Mouse (Mus musculus) liver, postnatal 0 days (tissue): ENCODE measurements at regions not wholly inside any gene's neighbourhood (a gene's known extent, or its start where the extent isn't known, plus 50 kb on each side); places are given as distances from the start of the nearest gene placed in this dataset.
A peak's percentile ranks its signal among the peaks of the same experiment; 100 is the strongest.

Experiments used
- ATAC-seq: fragments of 200-750 bp; cut with Nextera tagmentation; 2 replicates; pipeline ENCODE4 v1.8.0; 2017; ENCODE audit warnings: mild to moderate bottlenecking, moderate library complexity
- DNase-seq: peaks from one replicate; pipeline ENCODE4 v3.0.0-alpha.2; 2016
- H3K27ac ChIP-seq: fragments of 300-500 bp; sonication (generic); 2 replicates; pipeline ENCODE4 v1.5.1; 2014; ENCODE audit warnings: antibody characterized with exemption, moderate library complexity, mild to moderate bottlenecking, low read depth
- H3K27me3 ChIP-seq: fragments of 300-500 bp; sonication (generic); 2 replicates; pipeline ENCODE4 v1.6.1; 2014; ENCODE audit warnings: low read length, control low read depth, mixed read lengths; ENCODE audit not compliant: insufficient read depth
- H3K36me3 ChIP-seq: fragments of 300-500 bp; sonication (generic); replicated peaks from 2 replicates; pipeline ENCODE4 v1.6.1; 2014; ENCODE audit warnings: mild to moderate bottlenecking, control low read depth, low read length, moderate library complexity, mixed read lengths; ENCODE audit not compliant: insufficient read depth
- H3K4me1 ChIP-seq: fragments of 300-500 bp; sonication (generic); 2 replicates; pipeline ENCODE4 v1.6.1; 2014; ENCODE audit warnings: antibody characterized with exemption, mild to moderate bottlenecking, control low read depth; ENCODE audit not compliant: insufficient read depth
- H3K4me2 ChIP-seq: fragments of 300-500 bp; sonication (generic); 2 replicates; pipeline ENCODE4 v1.6.1; 2014; ENCODE audit warnings: low read depth, mild to moderate bottlenecking, low read length, moderate library complexity, mixed read lengths
- H3K4me3 ChIP-seq: fragments of 300-500 bp; sonication (generic); 2 replicates; pipeline ENCODE4 v1.5.1; 2014; ENCODE audit warnings: low read depth, low read length
- H3K9ac ChIP-seq: fragments of 300-500 bp; sonication (generic); replicated peaks from 2 replicates; pipeline ENCODE4 v1.6.1; 2014; ENCODE audit warnings: mild to moderate bottlenecking, moderate library complexity
- H3K9me3 ChIP-seq: fragments of 300-500 bp; sonication (generic); 2 replicates; pipeline ENCODE4 v1.6.1; 2016; ENCODE audit warnings: mild to moderate bottlenecking, control low read depth, low read length, mixed read lengths
- CTCF ChIP-seq: sonication (generic); IDR thresholded peaks from 2 replicates; pipeline ENCODE4 v1.5.1; 2016; ENCODE audit warnings: antibody characterized with exemption, low read depth
- EP300 ChIP-seq: IDR thresholded peaks from 2 replicates; pipeline ENCODE4 v1.6.1; 2016; ENCODE audit warnings: antibody characterized with exemption, low read depth, mild to moderate bottlenecking
- WGBS: fragments of 180-500 bp; shearing (Covaris S2); extraction: QIAGEN DNeasy Blood & Tissue Kit; methylation state at CpG from one replicate; pipeline ENCODE4 v1.1.7; 2014; ENCODE audit not compliant: insufficient replicate concordance; 5-methylcytosine and 5-hydroxymethylcytosine counted together

DNA sequence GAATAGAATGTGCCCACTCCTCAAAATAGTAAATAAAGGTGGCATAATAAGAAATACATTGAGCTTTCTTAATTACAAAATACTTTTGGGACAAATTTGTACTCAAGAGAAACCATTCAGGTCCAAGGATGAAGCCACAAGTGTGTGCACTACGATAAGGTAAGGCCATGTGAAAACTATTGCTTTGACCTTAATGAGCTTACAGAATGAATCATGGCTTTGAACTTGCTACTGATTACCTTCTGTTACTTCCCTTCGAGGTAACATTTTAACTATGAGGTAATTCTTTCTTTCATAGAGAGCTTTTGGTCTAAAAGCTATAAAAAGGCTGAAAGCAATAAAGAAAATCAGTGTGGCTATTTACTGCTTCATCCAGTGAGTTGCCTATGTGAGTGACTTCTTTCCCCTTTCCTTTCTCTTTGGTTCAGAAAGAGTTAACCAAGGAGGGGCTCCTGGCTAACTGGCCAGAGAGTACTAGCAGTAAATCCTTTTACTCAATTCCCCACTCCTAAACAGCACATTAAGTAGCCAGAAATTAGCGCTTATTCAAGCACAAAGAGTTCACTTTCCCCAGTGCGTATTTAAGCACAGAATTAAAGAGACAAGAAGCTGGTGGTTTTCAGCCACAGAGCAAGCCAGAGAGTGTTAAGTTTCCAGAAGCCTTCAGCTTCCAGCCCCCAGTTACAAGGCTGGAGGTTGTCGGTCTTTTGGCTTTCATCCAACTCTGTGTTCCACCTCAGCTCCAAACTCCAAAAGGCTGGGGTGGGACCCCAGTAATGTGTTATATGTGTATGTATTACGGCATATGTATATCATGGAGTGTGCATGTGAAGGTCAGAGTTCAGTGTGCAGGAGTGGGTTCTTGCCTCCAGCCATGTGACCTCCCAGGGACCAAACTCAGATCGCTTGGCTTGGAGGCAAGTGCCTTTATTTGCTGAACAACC, 194.3 kb upstream of the Gm10131 start:
- Histone ChIP-seq H3K9ac (no peak overlapping the region), H3K36me3 (no peaks in the 10 kb centered on the region), H3K27me3 (no peaks in the 10 kb centered on the region), H3K4me3 (no peak overlapping the region), H3K9me3 (no peaks in the 10 kb centered on the region), H3K4me1 (no peaks in the 10 kb centered on the region), H3K27ac (no peak overlapping the region), H3K4me2 (no peak overlapping the region)
- ATAC-seq, result no peak
- DNase-seq, result no peak
- TF ChIP-seq EP300, result no peak
- 48% methylated on average over 7 of the region's 7 CpGs for WGBS

GRCm38 (mm10) chr8:34303815-34304214, 192.3 kb upstream of the Gm10131 start:
- H3K4me3 ChIP-seq, result no peak overlapping the region
- no peak overlapping the region for H3K9ac ChIP-seq
- WGBS, result 84% methylated on average over 11 of the region's 11 CpGs
- no peak for DNase-seq
- H3K4me1 ChIP-seq, result no peaks in the 10 kb centered on the region
- H3K27ac ChIP-seq, result no peak overlapping the region
- no peaks in the 10 kb centered on the region for H3K36me3 ChIP-seq
- TF ChIP-seq EP300, result no peak
- no peak for TF ChIP-seq CTCF
- no peak overlapping the region for H3K4me2 ChIP-seq
- H3K27me3 ChIP-seq, result no peaks in the 10 kb centered on the region
- no peak for ATAC-seq
- H3K9me3 ChIP-seq, result no peaks in the 10 kb centered on the region

- Histone ChIP-seq H3K4me3 (no peak overlapping the region), H3K27me3 (no peaks in the 10 kb centered on the region), H3K27ac (no peak overlapping the region), H3K9ac (no peak overlapping the region), H3K9me3 (no peaks in the 10 kb centered on the region), H3K4me2 (peak overlapping the region; percentile 7; the same call in 1 of the 2 replicates), H3K36me3 (no peaks in the 10 kb centered on the region), H3K4me1 (no peaks in the 10 kb centered on the region)
- WGBS, result 62% methylated on average over 15 of the region's 15 CpGs
- DNase-seq (no peak), ATAC-seq (no peak)
- TF ChIP-seq CTCF (no peak), EP300 (no peak)
These were observed 188.9 kb upstream of the Gm10131 start for GRCm38 (mm10) chr8:34300331-34300903.

GRCm38 (mm10) chr8:34294721-34295120, 183.2 kb upstream of the Gm10131 start:
- DNase-seq (no peak), ATAC-seq (no peak)
- Histone ChIP-seq H3K9ac (no peak overlapping the region), H3K27ac (no peak overlapping the region), H3K36me3 (no peaks in the 10 kb centered on the region), H3K9me3 (no peaks in the 10 kb centered on the region; the same call in 1 of the 2 replicates), H3K4me3 (no peak overlapping the region), H3K27me3 (no peaks in the 10 kb centered on the region), H3K4me2 (no peak overlapping the region), H3K4me1 (no peaks in the 10 kb centered on the region)
- TF ChIP-seq EP300 (no peak), CTCF (no peak)
- 85% methylated on average over 8 of the region's 8 CpGs for WGBS

DNA sequence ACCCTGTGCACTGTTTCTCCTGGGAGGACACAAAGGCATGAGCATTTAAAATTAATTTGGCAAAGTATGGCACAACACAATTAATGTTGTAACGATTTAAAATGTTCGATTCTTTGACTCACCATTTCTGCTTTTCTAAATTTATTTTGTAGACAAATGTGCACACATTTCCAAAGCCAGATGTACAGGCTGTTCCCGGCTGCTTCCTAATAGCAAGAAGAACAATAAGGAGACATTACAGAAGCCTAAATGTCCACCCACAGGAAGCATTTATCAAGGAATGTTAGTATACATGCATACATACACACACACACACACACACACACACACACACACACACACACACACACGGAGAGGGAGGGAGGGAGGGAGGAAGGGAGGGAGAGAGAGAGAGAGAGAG, 179.1 kb upstream of the Gm10131 start:
- Histone ChIP-seq H3K27me3 (no peaks in the 10 kb centered on the region), H3K4me1 (no peaks in the 10 kb centered on the region), H3K4me3 (no peak overlapping the region), H3K27ac (no peak overlapping the region), H3K9me3 (no peaks in the 10 kb centered on the region; the same call in 1 of the 2 replicates), H3K36me3 (no peaks in the 10 kb centered on the region), H3K4me2 (no peak overlapping the region), H3K9ac (no peak overlapping the region)
- DNase-seq, result no peak
- 69% methylated on average over 4 of the region's 4 CpGs for WGBS
- no peak for ATAC-seq
- TF ChIP-seq EP300 (no peak), CTCF (no peak)

- TF ChIP-seq CTCF (no peak), EP300 (no peak)
- Histone ChIP-seq H3K4me1 (no peaks in the 10 kb centered on the region), H3K4me3 (no peak overlapping the region), H3K9me3 (no peaks in the 10 kb centered on the region), H3K36me3 (no peaks in the 10 kb centered on the region), H3K4me2 (no peak overlapping the region), H3K27ac (no peak overlapping the region), H3K27me3 (no peaks in the 10 kb centered on the region), H3K9ac (no peak overlapping the region)
- WGBS, result 72% methylated on average over 2 of the region's 2 CpGs
- DNase-seq, result no peak
- no peak for ATAC-seq
These were observed 176.3 kb upstream of the Gm10131 start for GRCm38 (mm10) chr8:34287801-34288200.
